Mouse (Mus musculus) erythroid progenitor cell, adult 5-6 weeks (primary cell): ENCODE measurements around the gene Cfap97d1. TPM values are rescaled to one million over a fixed set of nuclear protein-coding genes. Genes with fewer than 3 reads are reported as not detected.

Experiments
- ATAC-seq: replicated peaks from 2 replicates; pipeline ENCODE4 v1.8.0; 2016; ENCODE audit warnings: moderate number of reproducible peaks, mild to moderate bottlenecking, moderate TSS enrichment, inconsistent platforms; ENCODE audit not compliant: poor library complexity, low FRiP score, severe bottlenecking
- total RNA-seq, 2 experiments: library from RNA; stranded (forward) in 1 of 2; stranded (reverse) in 1 of 2; fragments of 150-400 nt in 1 of 2; fragments of 186-747, 209-891 nt in 1 of 2; gene quantifications; 2 replicates each; pipeline versions ENCODE4 v1.2.3 to v1.2.4; 2015 to 2017; ENCODE audit warnings: low replicate concordance in 2 of 2

Cfap97d1 gene
- total RNA-seq, 2 experiments from 2014 or later, result not detected

- ATAC-seq, result no peak
Observed at GRCm38 (mm10) chr11:102006271-102006670, 22.2 kb downstream of the Cfap97d1 start.

- ATAC-seq, result no peak
Observed at GRCm38 (mm10) chr11:102006688-102007087, 22.6 kb downstream of the Cfap97d1 start.

GRCm38 (mm10) chr11:102008372-102008771, 24.3 kb downstream of the Cfap97d1 start:
- no peak for ATAC-seq

GRCm38 (mm10) chr11:102008954-102009637, 25.0 kb downstream of the Cfap97d1 start:
- no peak for ATAC-seq

GRCm38 (mm10) chr11:102010140-102010539, 26.1 kb downstream of the Cfap97d1 start:
- no peak for ATAC-seq

- no peak for ATAC-seq
Observed at GRCm38 (mm10) chr11:102011510-102011909, 27.4 kb downstream of the Cfap97d1 start.

- no peak for ATAC-seq
Observed at GRCm38 (mm10) chr11:102013201-102013600, 29.1 kb downstream of the Cfap97d1 start.

- no peak for ATAC-seq
Observed at GRCm38 (mm10) chr11:102015472-102015871, 31.4 kb downstream of the Cfap97d1 start.

GRCm38 (mm10) chr11:102016136-102016535, 32.1 kb downstream of the Cfap97d1 start:
- no peak for ATAC-seq

- no peak for ATAC-seq
Observed at GRCm38 (mm10) chr11:102019736-102020135, 35.7 kb downstream of the Cfap97d1 start.

GRCm38 (mm10) chr11:102021196-102021595, 37.1 kb downstream of the Cfap97d1 start:
- no peak for ATAC-seq

GRCm38 (mm10) chr11:102023406-102023805, 39.3 kb downstream of the Cfap97d1 start:
- ATAC-seq, result no peak; the same call in 1 of the 2 replicates

GRCm38 (mm10) chr11:102024084-102024758, 40.1 kb downstream of the Cfap97d1 start:
- no peak for ATAC-seq

GRCm38 (mm10) chr11:102024875-102025274, 40.8 kb downstream of the Cfap97d1 start:
- no peak for ATAC-seq

- ATAC-seq, result no peak
Observed at GRCm38 (mm10) chr11:102025354-102025753, 41.3 kb downstream of the Cfap97d1 start.

GRCm38 (mm10) chr11:102025991-102026660, 42.0 kb downstream of the Cfap97d1 start:
- ATAC-seq, result no peak

- ATAC-seq, result no peak
Observed at GRCm38 (mm10) chr11:102026694-102027360, 42.7 kb downstream of the Cfap97d1 start.

- no peak for ATAC-seq
Observed at GRCm38 (mm10) chr11:102027361-102028017, 43.4 kb downstream of the Cfap97d1 start.

GRCm38 (mm10) chr11:102028087-102028816, 44.2 kb downstream of the Cfap97d1 start, which contains the start of gene Mpp3:
TSS of gene Mpp3 (minus strand) at chr11:102028461.
- no peak for ATAC-seq
